Mouse (Mus musculus): ENCODE data around the gene Krtap5-4. TPM values are rescaled to one million over a fixed set of nuclear protein-coding genes. Genes with fewer than 3 reads are reported as not detected.
"Not testable (repeated sequence)": the region's sequence is repeated elsewhere in the genome, so short reads cannot be mapped to it uniquely, and the experiment has no call there.

Gene Krtap5-4
- polyA plus RNA-seq, 1 experiment, result not detected

DNA sequence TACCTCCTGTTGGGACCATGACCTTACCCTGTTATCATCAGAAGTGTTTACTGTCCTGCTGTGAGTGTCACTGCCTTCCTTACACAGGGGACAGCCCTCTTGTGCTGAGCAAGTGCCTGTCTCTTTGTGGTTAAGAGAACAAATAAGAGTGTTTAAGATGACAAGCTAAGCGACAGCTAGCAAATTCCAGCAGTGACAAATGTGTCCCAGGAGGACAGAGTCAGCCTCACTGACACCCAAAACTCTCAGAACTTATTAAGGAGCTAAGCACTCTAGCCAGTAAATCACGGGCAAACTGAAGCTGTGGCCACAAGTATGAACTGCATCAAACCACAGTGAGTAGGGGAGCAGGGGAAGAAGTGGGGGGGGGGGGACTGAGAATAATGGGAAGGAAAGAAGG lies 17.6 kb downstream of the Krtap5-4 start:
- Histone ChIP-seq H3K36me3 (ENCODE audit: control insufficient read depth, insufficient read depth) (no peaks in the 10 kb centered on the region), H3K27me3 (ENCODE audit: control insufficient read depth, insufficient read depth, insufficient read length) (no peaks in the 10 kb centered on the region), H3ac (ENCODE audit: control insufficient read depth, insufficient read length) (no peak overlapping the region), H3K4me3 (no peak overlapping the region), H3K79me2 (ENCODE audit: control insufficient read depth, insufficient read depth) (no peaks in the 10 kb centered on the region), H3K4me2 (ENCODE audit: low read depth) (no peak overlapping the region)
- TF ChIP-seq CEBPB (IDR thresholded peaks at IDR 0.05; ENCODE audit: insufficient read depth, poor library complexity, severe bottlenecking), result no peak
- no peak for TF ChIP-seq USF1 (IDR thresholded peaks at IDR 0.05; ENCODE audit: low read depth)
- TF ChIP-seq MYOG (IDR thresholded peaks at IDR 0.05; ENCODE audit: control insufficient read depth in 1 of 3, insufficient read depth in 1 of 3, insufficient read length in 2 of 3, low read depth in 2 of 3), result no peak
- no peak for TF ChIP-seq POLR2AphosphoS2 (IDR thresholded peaks at IDR 0.05; ENCODE audit: insufficient read length, low read depth)
- TF ChIP-seq SRF (IDR thresholded peaks at IDR 0.05; ENCODE audit: control insufficient read depth, insufficient read length, low read depth), result no peak
- no peak for TF ChIP-seq POLR2A (IDR thresholded peaks at IDR 0.05; ENCODE audit: insufficient read length, low read depth)
- TF ChIP-seq MAX (IDR thresholded peaks at IDR 0.05; ENCODE audit: low read depth), result no peak
- TF ChIP-seq E2F4 (IDR thresholded peaks at IDR 0.05; ENCODE audit: insufficient read depth), result no peak
- TF ChIP-seq REST (IDR thresholded peaks at IDR 0.05; ENCODE audit: insufficient read depth, insufficient read length), result no peak
- no peak for TF ChIP-seq TCF3 (IDR thresholded peaks at IDR 0.05; ENCODE audit: insufficient read length, low read depth)

DNA sequence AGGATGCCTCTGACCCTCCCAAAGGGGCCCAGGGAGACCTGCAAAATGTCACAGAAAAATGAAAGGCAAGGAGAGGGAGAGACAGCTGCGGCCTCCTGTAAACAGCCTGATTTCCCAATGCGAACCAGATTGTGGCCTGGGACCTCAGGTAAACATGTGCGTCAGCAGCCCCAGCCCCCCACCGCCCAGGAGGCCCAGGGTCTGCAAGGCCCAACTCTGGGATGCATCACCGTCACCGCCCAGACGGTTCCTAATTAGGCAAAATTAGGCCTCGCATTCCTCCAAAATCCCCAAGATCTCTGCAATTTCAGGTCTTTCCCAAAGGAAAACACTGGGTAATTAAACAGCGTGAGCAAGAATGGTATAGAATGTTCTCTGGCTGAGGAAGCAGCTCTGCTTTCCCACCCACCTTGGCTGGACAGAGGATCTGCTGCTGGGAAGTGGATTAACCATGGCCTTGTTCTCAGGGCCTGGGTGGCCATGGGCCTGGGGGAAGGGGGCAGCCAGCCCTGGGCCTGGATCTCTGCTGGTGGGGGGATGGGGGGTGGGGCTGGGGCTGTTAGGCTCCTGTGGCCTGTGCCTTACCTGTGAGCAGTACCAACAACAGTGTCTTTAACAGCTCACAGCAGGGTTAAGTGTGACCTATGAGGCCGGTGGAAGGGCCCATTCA lies 18.4 kb downstream of the Krtap5-4 start:
- not testable (repeated sequence) for H3K27me3 ChIP-seq (ENCODE audit: control insufficient read depth, insufficient read depth, insufficient read length); H3K79me2 ChIP-seq (ENCODE audit: control insufficient read depth, insufficient read depth); H3ac ChIP-seq (ENCODE audit: control insufficient read depth, insufficient read length); H3K36me3 ChIP-seq (ENCODE audit: control insufficient read depth, insufficient read depth); H3K4me3 ChIP-seq; H3K4me2 ChIP-seq (ENCODE audit: low read depth)

DNA sequence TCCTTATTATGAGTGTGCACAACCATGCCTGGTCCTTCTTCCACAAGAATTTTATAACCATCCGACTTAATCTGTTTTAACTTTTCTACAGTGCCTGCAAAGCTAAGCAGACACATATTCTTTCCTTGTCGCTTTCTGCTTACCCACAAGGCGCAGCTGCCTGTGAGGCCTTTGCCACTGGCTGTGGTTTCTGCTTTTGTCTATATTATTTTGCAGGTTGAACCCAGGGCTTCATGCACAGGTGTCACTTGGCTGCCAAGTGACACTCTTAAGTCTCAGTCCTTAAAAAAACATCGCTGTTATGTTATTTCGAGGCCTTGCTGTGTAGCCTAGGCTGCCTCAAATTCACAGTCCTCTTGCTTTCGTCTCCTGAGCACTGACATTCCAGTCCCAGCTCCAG lies 19.3 kb downstream of the Krtap5-4 start:
- Histone ChIP-seq H3K79me2 (ENCODE audit: control insufficient read depth, insufficient read depth) (no peaks in the 10 kb centered on the region), H3K4me2 (ENCODE audit: low read depth) (no peak overlapping the region)
- TF ChIP-seq SRF (IDR thresholded peaks at IDR 0.05; ENCODE audit: control insufficient read depth, insufficient read length, low read depth) (no peak), REST (IDR thresholded peaks at IDR 0.05; ENCODE audit: insufficient read depth, insufficient read length) (no peak), USF1 (IDR thresholded peaks at IDR 0.05; ENCODE audit: low read depth) (no peak), MAX (IDR thresholded peaks at IDR 0.05; ENCODE audit: low read depth) (no peak), POLR2A (IDR thresholded peaks at IDR 0.05; ENCODE audit: insufficient read length, low read depth) (no peak), TCF12 (IDR thresholded peaks at IDR 0.05; ENCODE audit: insufficient read depth, poor library complexity, severe bottlenecking) (no peak), E2F4 (IDR thresholded peaks at IDR 0.05; ENCODE audit: insufficient read depth) (no peak), MYOD1 (IDR thresholded peaks at IDR 0.05; ENCODE audit: control insufficient read depth in 1 of 3, insufficient read length in 2 of 3, low read depth in 2 of 3) (no peak), POLR2AphosphoS2 (IDR thresholded peaks at IDR 0.05; ENCODE audit: insufficient read length, low read depth) (no peak), CEBPB (IDR thresholded peaks at IDR 0.05; ENCODE audit: insufficient read depth, poor library complexity, severe bottlenecking) (no peak), MYOG (IDR thresholded peaks at IDR 0.05; ENCODE audit: control insufficient read depth in 1 of 3, insufficient read depth in 1 of 3, insufficient read length in 2 of 3, low read depth in 2 of 3) (no peak), TCF3 (IDR thresholded peaks at IDR 0.05; ENCODE audit: insufficient read length, low read depth) (no peak)

DNA sequence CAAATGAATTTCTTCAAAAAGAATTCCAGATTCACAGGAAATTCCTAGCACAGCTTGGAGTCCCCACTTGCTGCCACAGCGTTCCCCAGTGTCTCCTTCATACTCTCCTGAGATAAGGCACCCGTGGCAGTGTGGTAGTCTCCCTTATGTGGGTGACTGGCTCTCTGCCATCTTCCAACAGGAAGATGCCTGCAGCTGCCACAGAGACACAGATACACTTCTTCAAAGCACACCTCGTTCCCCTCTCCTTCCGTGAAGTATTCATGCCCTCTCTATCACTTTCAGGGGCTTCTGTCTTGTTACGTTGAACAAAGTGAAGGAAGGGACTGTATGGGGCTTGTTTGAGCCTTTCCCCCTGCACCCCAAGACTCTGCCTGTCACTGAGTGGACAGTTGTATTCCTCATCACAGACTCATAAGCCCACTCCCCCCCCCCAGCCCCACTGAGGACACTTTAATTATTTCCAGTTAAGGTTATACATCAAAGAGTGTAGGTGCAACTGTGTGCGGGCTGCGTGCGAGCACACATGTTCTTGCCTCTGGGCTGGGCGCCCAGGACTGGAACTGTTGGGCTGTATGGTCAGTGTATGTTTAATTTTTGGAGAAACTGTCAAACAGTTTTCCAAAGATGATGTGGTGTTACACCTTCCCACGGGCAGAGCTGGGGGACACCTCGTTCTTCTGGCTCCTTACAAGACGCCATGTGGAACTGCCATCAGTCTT lies 20.2 kb downstream of the Krtap5-4 start:
- H3K36me3 ChIP-seq (ENCODE audit: control insufficient read depth, insufficient read depth), result no peaks in the 10 kb centered on the region
- no peak overlapping the region for H3K4me3 ChIP-seq
- no peaks in the 10 kb centered on the region for H3K27me3 ChIP-seq (ENCODE audit: control insufficient read depth, insufficient read depth, insufficient read length)
- H3K79me2 ChIP-seq (ENCODE audit: control insufficient read depth, insufficient read depth), result no peaks in the 10 kb centered on the region
- TF ChIP-seq SRF (IDR thresholded peaks at IDR 0.05; ENCODE audit: control insufficient read depth, insufficient read length, low read depth), result no peak
- TF ChIP-seq TCF3 (IDR thresholded peaks at IDR 0.05; ENCODE audit: insufficient read length, low read depth), result no peak
- TF ChIP-seq MYOG (IDR thresholded peaks at IDR 0.05; ENCODE audit: control insufficient read depth in 1 of 3, insufficient read depth in 1 of 3, insufficient read length in 2 of 3, low read depth in 2 of 3), result no peak
- no peak for TF ChIP-seq USF1 (IDR thresholded peaks at IDR 0.05; ENCODE audit: low read depth)
- TF ChIP-seq REST (IDR thresholded peaks at IDR 0.05; ENCODE audit: insufficient read depth, insufficient read length), result no peak
- no peak for TF ChIP-seq MAX (IDR thresholded peaks at IDR 0.05; ENCODE audit: low read depth)
- no peak for TF ChIP-seq CEBPB (IDR thresholded peaks at IDR 0.05; ENCODE audit: insufficient read depth, poor library complexity, severe bottlenecking)
- TF ChIP-seq E2F4 (IDR thresholded peaks at IDR 0.05; ENCODE audit: insufficient read depth), result no peak
- TF ChIP-seq TCF12 (IDR thresholded peaks at IDR 0.05; ENCODE audit: insufficient read depth, poor library complexity, severe bottlenecking), result no peak
- TF ChIP-seq POLR2AphosphoS2 (IDR thresholded peaks at IDR 0.05; ENCODE audit: insufficient read length, low read depth), result no peak
- no peak overlapping the region for H3K4me2 ChIP-seq (ENCODE audit: low read depth)
- H3ac ChIP-seq (ENCODE audit: control insufficient read depth, insufficient read length), result no peak overlapping the region

More for the DNA sequence above, 19.3 kb downstream of the Krtap5-4 start:
- no peaks in the 10 kb centered on the region for H3K27me3 ChIP-seq (ENCODE audit: control insufficient read depth, insufficient read depth, insufficient read length)
- H3K36me3 ChIP-seq (ENCODE audit: control insufficient read depth, insufficient read depth), result no peaks in the 10 kb centered on the region
- H3ac ChIP-seq (ENCODE audit: control insufficient read depth, insufficient read length), result no peak overlapping the region
- H3K4me3 ChIP-seq, result no peak overlapping the region
